Mouse (Mus musculus) thymus, adult 2 months (tissue): Measurements from ENCODE around the gene Bak1.

Experiments used
- CTCF ChIP-seq: fragments of 200-500 bp; IDR thresholded peaks from 2 replicates; pipeline ENCODE4 v1.5.1; 2012; ENCODE audit warnings: mild to moderate bottlenecking, control low read depth, low read length, moderate library complexity, borderline replicate concordance; ENCODE audit not compliant: control insufficient read depth, poor library complexity, insufficient read depth; ENCODE audit errors: extremely low read depth
- POLR2A ChIP-seq: fragments of 200-500 bp; IDR thresholded peaks from 2 replicates; pipeline ENCODE4 v1.6.1; 2012; ENCODE audit warnings: mild to moderate bottlenecking, low read length, control low read depth, moderate library complexity; ENCODE audit not compliant: control insufficient read depth, poor library complexity, insufficient read depth; ENCODE audit errors: extremely low read depth

GRCm38 (mm10) chr17:27032328-27032727 is 3.5 kb upstream of the Bak1 start:
- TF ChIP-seq CTCF (no peak), POLR2A (no peak)
